Mouse (Mus musculus) midbrain, embryonic 13.5 days (tissue): ENCODE measurements around the gene Gm4353. TPM values are rescaled to one million over a fixed set of nuclear protein-coding genes. Genes with fewer than 3 reads are reported as not detected.
"Not testable (repeated sequence)": the region's sequence is repeated elsewhere in the genome, so short reads cannot be mapped to it uniquely, and the experiment has no call there.

Experiments used
- ATAC-seq: fragments of 200-750 bp; cut with Nextera tagmentation; 2 replicates; pipeline ENCODE4 v1.8.0; 2017; ENCODE audit warnings: mild to moderate bottlenecking, moderate TSS enrichment, moderate library complexity
- H3K27ac ChIP-seq: fragments of 300-500 bp; sonication (generic); 2 replicates; pipeline ENCODE4 v1.5.1; 2015; ENCODE audit warnings: inconsistent platforms, mild to moderate bottlenecking, moderate library complexity
- H3K27me3 ChIP-seq: fragments of 300-500 bp; sonication (generic); 2 replicates; pipeline ENCODE4 v1.6.1; 2015; ENCODE audit warnings: mild to moderate bottlenecking, inconsistent platforms
- H3K36me3 ChIP-seq: fragments of 300-500 bp; sonication (generic); 2 replicates; pipeline ENCODE4 v1.6.1; 2015; ENCODE audit warnings: mild to moderate bottlenecking, inconsistent platforms
- H3K4me1 ChIP-seq: fragments of 300-500 bp; sonication (generic); replicated peaks from 2 replicates; pipeline ENCODE4 v1.6.1; 2015; ENCODE audit warnings: inconsistent platforms
- H3K4me2 ChIP-seq: fragments of 300-500 bp; sonication (generic); replicated peaks from 2 replicates; pipeline ENCODE4 v1.6.1; 2015; ENCODE audit warnings: moderate library complexity, mild to moderate bottlenecking, inconsistent platforms
- H3K4me3 ChIP-seq: fragments of 300-500 bp; sonication (generic); replicated peaks from 2 replicates; pipeline ENCODE4 v1.5.1; 2015; ENCODE audit warnings: mild to moderate bottlenecking, inconsistent platforms
- H3K9ac ChIP-seq: fragments of 300-500 bp; sonication (generic); replicated peaks from 2 replicates; pipeline ENCODE4 v1.6.1; 2015; ENCODE audit warnings: mild to moderate bottlenecking, inconsistent platforms
- H3K9me3 ChIP-seq: fragments of 300-500 bp; sonication (generic); 2 replicates; pipeline ENCODE4 v1.6.1; 2016; ENCODE audit warnings: mild to moderate bottlenecking, inconsistent platforms
- WGBS: fragments of 180-500 bp; shearing (Covaris S2); methylation state at CpG from one replicate; pipeline ENCODE4 v1.1.7; 2015; 5-methylcytosine and 5-hydroxymethylcytosine counted together
- polyA plus RNA-seq: library from polyadenylated mRNA; unstranded; fragments of >200 nt; fragmentation: Nextera tagmentation; extraction: Ambion mirVana; gene quantifications from 2 replicates; pipeline ENCODE4 v1.2.1, GENCODE M21; 2015

Gm4353 gene
- 0.87 and 0.89 TPM in 2 replicates for polyA plus RNA-seq

GRCm38 (mm10) chr7:116084366-116084765, at the start of gene Gm4353:
Gm4353 (minus strand) TSS chr7:116084635.
- WGBS = 97% methylated on average over 11 of the region's 11 CpGs

DNA sequence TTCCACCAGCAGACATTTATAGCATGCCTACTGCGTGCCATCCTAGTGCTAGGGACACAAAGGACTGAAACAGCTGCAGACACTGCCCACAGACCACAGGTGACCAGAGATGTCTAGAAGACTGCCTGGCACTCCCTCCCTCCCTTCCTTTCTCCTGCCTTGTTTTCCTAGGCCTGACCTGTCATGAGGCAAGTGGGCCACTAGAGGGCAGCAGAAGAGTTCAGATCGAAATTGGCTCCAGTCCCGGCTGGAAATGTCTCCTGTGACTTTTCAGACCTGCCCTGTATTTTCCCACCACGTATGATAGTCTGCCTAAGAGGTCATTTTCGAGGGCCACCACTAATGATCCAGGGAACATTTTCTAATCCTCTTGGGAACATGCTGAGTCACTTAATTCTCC, 47.6 kb upstream of the Gm4353 start:
- ATAC-seq = peak; percentile 78
- Histone ChIP-seq H3K27me3 (no peaks in the 10 kb centered on the region), H3K9me3 (no peaks in the 10 kb centered on the region), H3K4me1 (peaks cover 11% of the 10 kb centered on the region), H3K9ac (no peak overlapping the region), H3K4me2 (no peak overlapping the region), H3K27ac (0 out of 2 replicates have a peak overlapping the region, but pooled peaks have one; percentile 44), H3K4me3 (no peak overlapping the region), H3K36me3 (peaks cover 12% of the 10 kb centered on the region; the same call in 1 of the 2 replicates)
- WGBS = 6% methylated on average over 5 of the region's 5 CpGs

More at GRCm38 (mm10) chr7:116084366-116084765, at the start of gene Gm4353:
- not testable (repeated sequence) for H3K9ac ChIP-seq, H3K4me1 ChIP-seq, H3K27me3 ChIP-seq, H3K27ac ChIP-seq, H3K4me3 ChIP-seq, ATAC-seq, H3K36me3 ChIP-seq, H3K9me3 ChIP-seq, H3K4me2 ChIP-seq

- no peak overlapping the region for H3K4me3 ChIP-seq
- H3K27me3 ChIP-seq = no peaks in the 10 kb centered on the region
- peak overlapping the region; percentile 44; the same call in 1 of the 2 replicates for H3K27ac ChIP-seq
- H3K9ac ChIP-seq = no peak overlapping the region
- H3K36me3 ChIP-seq = peaks cover 17% of the 10 kb centered on the region; the same call in 1 of the 2 replicates
- WGBS = 18% methylated on average over 4 of the region's 4 CpGs
- no peaks in the 10 kb centered on the region for H3K9me3 ChIP-seq
- ATAC-seq = no peak
- peaks cover 11% of the 10 kb centered on the region for H3K4me1 ChIP-seq
- H3K4me2 ChIP-seq = no peak overlapping the region
These were observed 47.0 kb upstream of the Gm4353 start for GRCm38 (mm10) chr7:116131390-116131789.

- Histone ChIP-seq H3K4me3 (no peak overlapping the region), H3K4me2 (no peak overlapping the region), H3K9me3 (no peaks in the 10 kb centered on the region), H3K9ac (no peak overlapping the region), H3K27me3 (no peaks in the 10 kb centered on the region), H3K4me1 (peaks cover 19% of the 10 kb centered on the region), H3K36me3 (peaks cover 17% of the 10 kb centered on the region; the same call in 1 of the 2 replicates), H3K27ac (no peak overlapping the region)
- ATAC-seq = no peak
- 91% methylated on average over 10 of the region's 10 CpGs for WGBS
These were observed 44.9 kb upstream of the Gm4353 start for GRCm38 (mm10) chr7:116129374-116129773.

- Histone ChIP-seq H3K4me2 (no peak overlapping the region), H3K9me3 (no peaks in the 10 kb centered on the region), H3K4me1 (peaks cover 27% of the 10 kb centered on the region), H3K27ac (no peak overlapping the region), H3K27me3 (no peaks in the 10 kb centered on the region), H3K36me3 (peaks cover 17% of the 10 kb centered on the region; the same call in 1 of the 2 replicates), H3K9ac (no peak overlapping the region), H3K4me3 (no peak overlapping the region)
- no peak for ATAC-seq
- 99% methylated on average over 8 of the region's 8 CpGs for WGBS
These were observed 43.9 kb upstream of the Gm4353 start for GRCm38 (mm10) chr7:116128286-116128685.

DNA sequence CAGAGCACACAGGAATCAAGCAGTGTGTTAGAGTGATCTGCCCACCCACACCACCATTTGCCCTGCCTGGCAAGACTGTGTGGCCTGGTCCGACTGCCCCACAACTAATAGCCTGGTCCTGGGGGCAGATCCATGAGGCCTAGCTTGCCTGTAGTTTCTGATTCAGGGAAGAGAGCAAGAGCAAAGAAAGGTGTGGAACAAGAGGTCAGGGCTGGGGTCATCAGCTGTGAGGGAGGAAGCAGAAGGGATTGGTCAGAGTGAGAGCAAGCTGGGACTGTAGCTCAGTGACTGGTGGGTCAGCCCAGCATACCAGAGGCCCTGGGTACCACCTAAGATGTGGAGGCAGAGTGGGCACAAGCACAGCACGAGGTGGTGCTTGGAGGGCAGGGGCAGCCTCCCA, 42.6 kb upstream of the Gm4353 start:
- Histone ChIP-seq H3K4me3 (no peak overlapping the region), H3K9ac (no peak overlapping the region), H3K9me3 (no peaks in the 10 kb centered on the region), H3K4me2 (no peak overlapping the region), H3K27ac (no peak overlapping the region), H3K4me1 (peaks cover 36% of the 10 kb centered on the region), H3K36me3 (peaks cover 17% of the 10 kb centered on the region; the same call in 1 of the 2 replicates), H3K27me3 (no peaks in the 10 kb centered on the region)
- no peak for ATAC-seq
- 83% methylated on average over 2 of the region's 2 CpGs for WGBS

- no peak for ATAC-seq
- Histone ChIP-seq H3K4me2 (no peak overlapping the region), H3K9ac (no peak overlapping the region), H3K27ac (no peak overlapping the region), H3K4me1 (peaks cover 42% of the 10 kb centered on the region), H3K36me3 (peaks cover 17% of the 10 kb centered on the region; the same call in 1 of the 2 replicates), H3K27me3 (no peaks in the 10 kb centered on the region), H3K4me3 (no peak overlapping the region), H3K9me3 (no peaks in the 10 kb centered on the region)
- WGBS = 79% methylated on average over 7 of the region's 7 CpGs
These were observed 41.2 kb upstream of the Gm4353 start for GRCm38 (mm10) chr7:116125671-116126070.

DNA sequence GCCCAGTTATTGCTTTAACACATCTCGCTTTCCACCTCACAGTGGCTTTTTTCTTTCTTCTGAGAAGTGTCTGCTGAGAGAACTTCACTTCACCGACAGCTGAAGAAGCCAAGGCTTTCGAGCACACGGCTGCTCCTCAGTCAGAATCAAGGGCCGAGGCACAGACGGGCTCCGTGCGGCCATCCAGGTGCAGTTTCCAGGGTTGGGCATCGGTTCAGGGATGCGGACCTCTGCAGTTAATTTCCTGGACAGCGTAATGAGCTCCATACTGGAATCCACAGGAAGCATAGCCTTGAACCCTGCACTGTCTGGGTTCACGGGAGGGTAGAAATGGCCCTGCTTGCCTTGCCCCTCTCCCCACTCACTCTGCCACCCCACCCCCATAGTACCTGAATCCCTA, 39.6 kb upstream of the Gm4353 start:
- Histone ChIP-seq H3K36me3 (peaks cover 17% of the 10 kb centered on the region; the same call in 1 of the 2 replicates), H3K4me1 (peaks cover 44% of the 10 kb centered on the region), H3K27me3 (no peaks in the 10 kb centered on the region), H3K9me3 (no peaks in the 10 kb centered on the region), H3K4me3 (no peak overlapping the region), H3K9ac (no peak overlapping the region), H3K27ac (no peak overlapping the region), H3K4me2 (no peak overlapping the region)
- 89% methylated on average over 12 of the region's 12 CpGs for WGBS
- ATAC-seq = no peak

- H3K27ac ChIP-seq = no peak overlapping the region
- H3K9me3 ChIP-seq = no peaks in the 10 kb centered on the region
- no peak overlapping the region for H3K4me2 ChIP-seq
- H3K4me3 ChIP-seq = no peak overlapping the region
- H3K36me3 ChIP-seq = peaks cover 17% of the 10 kb centered on the region; the same call in 1 of the 2 replicates
- WGBS = 90% methylated on average over 2 of the region's 2 CpGs
- ATAC-seq = no peak
- peaks cover 44% of the 10 kb centered on the region for H3K4me1 ChIP-seq
- H3K9ac ChIP-seq = no peak overlapping the region
- no peaks in the 10 kb centered on the region for H3K27me3 ChIP-seq
These were observed 39.2 kb upstream of the Gm4353 start for GRCm38 (mm10) chr7:116123597-116123985.

GRCm38 (mm10) chr7:116122981-116123596, 38.7 kb upstream of the Gm4353 start:
- Histone ChIP-seq H3K4me2 (no peak overlapping the region), H3K27ac (no peak overlapping the region), H3K9me3 (no peaks in the 10 kb centered on the region), H3K27me3 (no peaks in the 10 kb centered on the region), H3K36me3 (peaks cover 14% of the 10 kb centered on the region; the same call in 1 of the 2 replicates), H3K9ac (no peak overlapping the region), H3K4me1 (peaks cover 44% of the 10 kb centered on the region), H3K4me3 (no peak overlapping the region)
- WGBS = 23% methylated on average over 13 of the region's 13 CpGs
- ATAC-seq = peak; percentile 81

DNA sequence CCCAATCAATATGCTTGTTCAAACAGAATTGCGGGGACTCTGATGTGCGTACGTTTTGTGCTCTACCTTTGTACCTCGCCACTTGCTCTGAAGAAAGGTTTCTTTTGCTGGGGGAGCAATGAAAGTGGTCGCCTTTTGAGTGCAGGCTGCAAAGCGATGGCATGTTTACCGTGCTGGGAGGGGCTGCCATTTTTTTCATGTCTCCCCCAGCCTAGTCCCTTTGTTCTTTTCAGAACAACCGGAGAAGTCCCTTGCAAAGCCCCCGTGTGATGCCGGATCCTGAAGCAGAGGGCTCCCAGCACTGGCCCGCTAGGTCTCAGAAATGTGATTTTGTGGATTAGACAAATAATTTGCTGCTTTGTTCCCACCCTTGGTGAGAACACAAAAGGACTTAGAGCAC, 36.8 kb upstream of the Gm4353 start:
- no peaks in the 10 kb centered on the region for H3K36me3 ChIP-seq
- peak overlapping the region; percentile 46 for H3K9ac ChIP-seq
- H3K4me2 ChIP-seq = 0 out of 2 replicates have a peak overlapping the region, but pooled peaks have one; percentile 15
- WGBS = 6% methylated on average over 11 of the region's 11 CpGs
- H3K27me3 ChIP-seq = no peaks in the 10 kb centered on the region
- peaks cover 44% of the 10 kb centered on the region for H3K4me1 ChIP-seq
- H3K4me3 ChIP-seq = no peak overlapping the region
- H3K27ac ChIP-seq = peak overlapping the region; percentile 53
- peak; percentile 5; the same call in 1 of the 2 replicates for ATAC-seq
- no peaks in the 10 kb centered on the region for H3K9me3 ChIP-seq

GRCm38 (mm10) chr7:116120737-116121136, 36.3 kb upstream of the Gm4353 start:
- no peak for ATAC-seq
- WGBS = 49% methylated on average over 4 of the region's 4 CpGs
- Histone ChIP-seq H3K27ac (no peak overlapping the region), H3K27me3 (no peaks in the 10 kb centered on the region), H3K9me3 (no peaks in the 10 kb centered on the region), H3K4me3 (no peak overlapping the region), H3K4me2 (no peak overlapping the region), H3K9ac (no peak overlapping the region), H3K36me3 (no peaks in the 10 kb centered on the region), H3K4me1 (peaks cover 44% of the 10 kb centered on the region)
